Mouse (Mus musculus) hindbrain, embryonic 12.5 days (tissue): Measurements from ENCODE around the gene Map4k1. TPM values are rescaled to one million over a fixed set of nuclear protein-coding genes. Genes with fewer than 3 reads are reported as not detected.
"Not testable (repeated sequence)": the region's sequence is repeated elsewhere in the genome, so short reads cannot be mapped to it uniquely, and the experiment has no call there.

Experiments
- ATAC-seq: fragments of 200-750 bp; cut with Nextera tagmentation; 2 replicates; pipeline ENCODE4 v1.8.0; 2017; ENCODE audit warnings: moderate TSS enrichment; ENCODE audit not compliant: low FRiP score
- H3K27ac ChIP-seq: fragments of 300-500 bp; sonication (generic); 2 replicates; pipeline ENCODE4 v1.5.1; 2016; ENCODE audit warnings: mild to moderate bottlenecking
- H3K27me3 ChIP-seq: fragments of 300-500 bp; sonication (generic); 2 replicates; pipeline ENCODE4 v1.6.1; 2016; ENCODE audit warnings: mild to moderate bottlenecking
- H3K36me3 ChIP-seq: fragments of 300-500 bp; sonication (generic); 2 replicates; pipeline ENCODE4 v1.6.1; 2016; ENCODE audit warnings: mild to moderate bottlenecking
- H3K4me1 ChIP-seq: fragments of 300-500 bp; sonication (generic); 2 replicates; pipeline ENCODE4 v1.6.1; 2016
- H3K4me2 ChIP-seq: fragments of 300-500 bp; sonication (generic); replicated peaks from 2 replicates; pipeline ENCODE4 v1.6.1; 2016; ENCODE audit warnings: mild to moderate bottlenecking
- H3K4me3 ChIP-seq: fragments of 300-500 bp; sonication (generic); 2 replicates; pipeline ENCODE4 v1.5.1; 2016; ENCODE audit warnings: mild to moderate bottlenecking
- H3K9ac ChIP-seq: fragments of 300-500 bp; sonication (generic); 2 replicates; pipeline ENCODE4 v1.6.1; 2016; ENCODE audit warnings: mild to moderate bottlenecking, moderate library complexity
- H3K9me3 ChIP-seq: fragments of 300-500 bp; sonication (generic); replicated peaks from 2 replicates; pipeline ENCODE4 v1.6.1; 2016; ENCODE audit warnings: mild to moderate bottlenecking
- WGBS: fragments of 180-500 bp; shearing (Covaris S2); methylation state at CpG from one replicate; pipeline ENCODE4 v1.1.7; 2016; 5-methylcytosine and 5-hydroxymethylcytosine counted together
- polyA plus RNA-seq: library from polyadenylated mRNA; unstranded; fragments of >200 nt; fragmentation: Nextera tagmentation; extraction: Ambion mirVana; gene quantifications from 2 replicates; pipeline ENCODE4 v1.2.1, GENCODE M21; 2016

Map4k1 gene
- polyA plus RNA-seq, 1 experiment from 2014 or later = 4.9 TPM

DNA sequence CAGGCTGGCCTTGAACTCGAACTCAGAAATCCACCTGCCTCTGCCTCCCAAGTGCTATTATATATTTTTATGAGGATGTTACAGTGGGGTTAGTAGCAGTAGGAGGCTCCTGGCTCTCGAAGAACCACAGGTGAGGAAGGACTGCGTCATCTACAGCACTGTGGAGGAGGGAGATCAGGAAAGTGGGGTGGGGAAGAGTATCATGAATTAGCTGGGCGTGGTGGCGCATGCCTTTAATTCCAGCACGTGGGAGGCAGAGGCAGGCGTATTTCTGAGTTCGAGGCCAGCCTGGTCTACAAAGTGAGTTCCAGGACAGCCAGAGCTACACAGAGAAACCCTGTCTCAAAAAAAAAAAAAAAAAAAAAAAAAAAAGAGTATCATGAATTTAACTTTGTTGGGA is 13.7 kb upstream of the Map4k1 start:
- not testable (repeated sequence) for H3K4me2 ChIP-seq, H3K9me3 ChIP-seq, H3K4me3 ChIP-seq, H3K9ac ChIP-seq, H3K27ac ChIP-seq, H3K27me3 ChIP-seq, H3K4me1 ChIP-seq, ATAC-seq
- H3K36me3 ChIP-seq = peaks cover 24% of the 10 kb centered on the region
- WGBS = 98% methylated on average over 8 of the region's 8 CpGs

DNA sequence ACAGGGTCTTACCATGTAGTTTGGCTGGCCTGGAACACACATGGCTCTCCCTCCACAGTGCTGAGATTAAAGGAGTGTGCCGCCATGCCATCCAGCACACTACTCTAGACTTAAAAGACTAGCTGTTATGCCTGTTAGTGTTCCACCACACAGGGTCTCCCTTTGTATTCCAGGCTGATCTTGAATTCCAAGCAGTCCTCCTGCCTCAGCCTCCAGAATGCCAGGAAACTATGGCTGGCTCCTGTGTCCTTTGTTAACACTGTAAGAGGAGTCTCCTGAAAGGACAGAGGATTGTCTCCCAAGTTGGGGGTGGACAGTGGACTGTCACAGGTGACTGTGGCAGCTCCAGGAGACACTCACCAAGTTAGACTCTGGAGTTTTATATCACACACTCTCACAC is 12.6 kb upstream of the Map4k1 start:
- Histone ChIP-seq H3K4me3 (no peak overlapping the region), H3K27ac (no peak overlapping the region), H3K4me1 (no peaks in the 10 kb centered on the region), H3K4me2 (no peak overlapping the region), H3K9me3 (no peaks in the 10 kb centered on the region), H3K27me3 (no peaks in the 10 kb centered on the region), H3K36me3 (peaks cover 36% of the 10 kb centered on the region), H3K9ac (no peak overlapping the region)
- WGBS = 84% methylated on average over 1 of the region's 1 CpGs
- no peak for ATAC-seq

DNA sequence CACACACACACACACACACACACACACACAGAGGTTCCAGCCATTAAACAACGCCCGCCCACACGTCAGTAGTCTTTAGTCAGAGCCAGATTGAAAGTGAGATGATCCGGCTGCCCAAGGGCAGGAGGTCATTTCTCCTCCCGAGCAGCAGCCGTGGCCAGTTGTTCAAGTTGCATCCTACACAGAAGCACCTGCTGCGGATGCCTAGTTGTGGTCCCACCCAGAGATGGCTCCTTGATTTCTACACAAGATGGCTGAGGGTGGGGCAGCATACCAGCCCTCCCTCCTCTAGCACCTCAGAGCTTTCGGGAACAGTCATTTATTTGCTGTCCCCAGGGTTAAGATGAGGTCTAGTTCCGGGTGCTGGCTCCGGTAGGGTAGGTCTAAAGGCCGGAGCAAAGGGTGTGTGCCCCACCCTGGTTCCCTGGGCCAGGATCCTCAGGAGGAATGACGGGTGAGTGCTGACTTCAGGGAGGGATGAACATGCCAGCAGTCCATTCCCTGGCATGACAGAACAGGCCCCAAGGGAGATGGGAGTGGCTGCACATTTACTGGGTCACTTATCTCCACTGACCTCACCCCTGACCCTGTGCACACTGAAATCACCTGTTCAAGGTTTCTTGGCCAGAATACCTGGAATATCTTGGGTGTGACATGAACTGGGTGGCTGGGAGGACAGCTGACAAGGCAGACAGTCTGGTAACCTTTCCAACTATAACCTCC is 12.0 kb upstream of the Map4k1 start:
- Histone ChIP-seq H3K27me3 (no peaks in the 10 kb centered on the region), H3K4me1 (no peaks in the 10 kb centered on the region), H3K9me3 (no peaks in the 10 kb centered on the region), H3K27ac (no peak overlapping the region), H3K4me2 (no peak overlapping the region), H3K9ac (no peak overlapping the region), H3K4me3 (no peak overlapping the region), H3K36me3 (peaks cover 41% of the 10 kb centered on the region)
- no peak for ATAC-seq
- 74% methylated on average over 12 of the region's 12 CpGs for WGBS

DNA sequence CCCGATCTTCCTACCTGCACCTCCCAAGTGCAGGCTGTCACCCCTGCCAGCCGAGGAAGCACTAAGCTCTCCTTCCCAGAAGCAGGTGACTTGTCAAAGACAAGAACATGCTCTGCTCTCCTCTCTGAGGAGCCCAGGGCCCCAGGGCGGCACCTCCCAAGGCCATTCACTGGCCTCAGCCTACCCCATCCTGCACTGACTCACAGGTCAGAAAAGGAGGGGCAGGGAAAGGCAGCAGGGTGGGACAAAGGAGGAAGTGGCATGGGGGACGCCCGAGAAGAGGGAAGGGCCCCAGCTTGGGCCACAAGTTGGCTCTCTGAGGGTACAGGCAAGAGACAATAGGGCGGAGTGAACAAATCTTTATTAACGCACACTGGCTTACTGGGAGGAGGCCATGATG is 10.8 kb upstream of the Map4k1 start:
- ATAC-seq = no peak
- no peak overlapping the region for H3K4me2 ChIP-seq
- H3K9me3 ChIP-seq = no peaks in the 10 kb centered on the region
- H3K27ac ChIP-seq = no peak overlapping the region
- 93% methylated on average over 7 of the region's 7 CpGs for WGBS
- no peaks in the 10 kb centered on the region for H3K4me1 ChIP-seq
- H3K27me3 ChIP-seq = no peaks in the 10 kb centered on the region
- H3K9ac ChIP-seq = no peak overlapping the region
- H3K4me3 ChIP-seq = no peak overlapping the region
- peaks cover 45% of the 10 kb centered on the region for H3K36me3 ChIP-seq

DNA sequence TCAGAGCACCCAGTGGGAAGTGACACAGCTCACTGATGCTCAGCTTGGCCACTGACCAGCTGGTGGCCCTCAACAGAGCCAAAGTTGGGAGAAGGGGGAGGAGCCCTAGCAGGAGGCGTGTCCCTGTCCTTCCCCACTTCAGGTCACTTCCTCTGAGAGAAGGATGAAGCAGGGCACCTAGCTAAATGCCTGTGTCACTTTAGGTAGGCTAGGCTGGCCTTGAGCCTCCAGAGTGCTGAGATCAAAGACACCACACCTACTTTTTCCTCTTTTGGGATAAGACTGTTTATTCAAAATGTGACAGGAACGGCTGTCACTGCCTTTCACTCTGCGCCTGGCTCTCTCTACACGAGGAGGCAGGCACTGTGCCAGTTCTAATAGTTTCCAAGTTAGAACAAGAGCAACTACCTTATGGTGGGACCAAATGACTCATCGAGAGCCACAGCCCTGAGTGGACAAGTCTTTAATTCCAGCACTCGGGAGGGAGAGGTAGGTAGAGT is 10.0 kb upstream of the Map4k1 start:
- 91% methylated on average over 6 of the region's 6 CpGs for WGBS
- Histone ChIP-seq H3K4me2 (no peak overlapping the region), H3K9ac (no peak overlapping the region), H3K4me1 (no peaks in the 10 kb centered on the region), H3K27ac (no peak overlapping the region), H3K9me3 (no peaks in the 10 kb centered on the region), H3K27me3 (no peaks in the 10 kb centered on the region), H3K36me3 (peaks cover 53% of the 10 kb centered on the region), H3K4me3 (no peak overlapping the region)
- ATAC-seq = no peak

DNA sequence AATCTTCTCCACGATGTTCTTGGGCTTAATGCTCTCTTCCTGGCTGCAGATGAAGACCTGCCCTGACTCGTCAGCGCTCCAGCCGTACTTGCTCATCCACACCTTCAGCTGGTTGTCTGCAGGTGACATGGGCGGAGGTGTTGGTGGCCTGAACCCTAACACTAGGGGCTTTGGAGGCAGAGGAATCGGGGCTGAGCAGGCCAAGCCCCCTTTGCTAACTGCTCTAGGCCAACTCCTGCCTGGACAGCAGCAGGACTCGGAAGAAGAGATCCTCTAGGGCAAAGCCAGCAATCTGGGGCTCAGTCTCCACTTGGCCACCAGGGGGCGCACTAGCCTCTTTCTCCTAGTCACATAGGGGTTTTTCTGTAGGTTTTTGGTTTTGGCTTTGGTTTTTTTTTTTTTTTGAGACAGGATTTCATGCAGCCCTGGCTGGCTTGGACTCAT is 9.3 kb upstream of the Map4k1 start:
- Histone ChIP-seq H3K36me3 (peaks cover 61% of the 10 kb centered on the region), H3K4me1 (no peaks in the 10 kb centered on the region), H3K27me3 (no peaks in the 10 kb centered on the region), H3K27ac (no peak overlapping the region), H3K9ac (no peak overlapping the region), H3K4me2 (no peak overlapping the region), H3K9me3 (no peaks in the 10 kb centered on the region), H3K4me3 (no peak overlapping the region)
- WGBS = 72% methylated on average over 8 of the region's 8 CpGs
- 0 out of 2 replicates have a peak, but pooled peaks have one; percentile 27 for ATAC-seq

DNA sequence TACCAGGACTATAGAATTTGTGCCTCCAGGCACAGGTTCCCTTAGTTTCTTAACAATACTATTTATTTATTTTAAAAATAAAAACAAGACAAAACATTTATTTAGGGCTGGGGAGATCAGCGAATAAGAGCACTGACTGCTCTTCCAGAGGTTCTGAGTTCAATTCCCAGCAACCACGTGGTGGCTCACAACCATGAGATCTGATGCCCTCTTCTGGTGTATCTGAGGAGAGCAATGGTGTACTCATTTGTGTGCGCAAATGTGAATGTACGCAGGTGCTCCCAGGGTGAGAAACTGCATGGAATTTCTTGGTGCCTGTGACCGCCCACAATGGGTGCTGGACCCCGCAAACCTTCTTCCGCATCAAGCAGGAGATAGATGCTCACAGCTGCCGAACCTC is 8.8 kb upstream of the Map4k1 start:
- H3K4me2 ChIP-seq = no peak overlapping the region
- WGBS = 83% methylated on average over 8 of the region's 8 CpGs
- no peak for ATAC-seq

DNA sequence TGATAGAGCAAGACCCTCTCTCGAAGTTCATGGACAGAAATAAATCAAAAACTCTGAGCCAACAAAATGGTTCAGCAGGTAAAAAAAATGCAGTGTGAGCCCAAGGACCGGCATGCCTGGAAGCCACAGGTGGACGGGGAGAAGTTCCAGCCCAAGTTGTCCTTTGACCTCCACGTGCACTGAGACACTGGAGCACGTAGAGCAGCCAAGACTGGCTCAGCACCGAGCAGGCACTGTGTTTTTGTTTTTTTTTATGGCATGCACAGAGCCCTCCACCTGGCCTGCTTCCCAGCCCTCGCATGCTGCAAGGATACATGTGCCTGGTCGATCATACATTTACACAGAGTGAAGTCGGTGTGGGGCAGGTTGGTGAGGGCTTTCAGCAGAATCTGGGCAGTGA is 4.3 kb upstream of the Map4k1 start:
- Histone ChIP-seq H3K27me3 (no peaks in the 10 kb centered on the region), H3K4me2 (no peak overlapping the region), H3K9ac (no peak overlapping the region), H3K9me3 (no peaks in the 10 kb centered on the region), H3K4me1 (peaks cover 10% of the 10 kb centered on the region), H3K36me3 (peaks cover 59% of the 10 kb centered on the region), H3K4me3 (no peak overlapping the region), H3K27ac (no peak overlapping the region)
- no peak for ATAC-seq
- WGBS = 96% methylated on average over 9 of the region's 9 CpGs

More for the DNA sequence above, 8.8 kb upstream of the Map4k1 start:
- H3K4me1 ChIP-seq = no peaks in the 10 kb centered on the region
- H3K4me3 ChIP-seq = no peak overlapping the region
- no peaks in the 10 kb centered on the region for H3K27me3 ChIP-seq
- no peak overlapping the region for H3K27ac ChIP-seq
- no peaks in the 10 kb centered on the region for H3K9me3 ChIP-seq
- H3K36me3 ChIP-seq = peaks cover 65% of the 10 kb centered on the region
- no peak overlapping the region for H3K9ac ChIP-seq

DNA sequence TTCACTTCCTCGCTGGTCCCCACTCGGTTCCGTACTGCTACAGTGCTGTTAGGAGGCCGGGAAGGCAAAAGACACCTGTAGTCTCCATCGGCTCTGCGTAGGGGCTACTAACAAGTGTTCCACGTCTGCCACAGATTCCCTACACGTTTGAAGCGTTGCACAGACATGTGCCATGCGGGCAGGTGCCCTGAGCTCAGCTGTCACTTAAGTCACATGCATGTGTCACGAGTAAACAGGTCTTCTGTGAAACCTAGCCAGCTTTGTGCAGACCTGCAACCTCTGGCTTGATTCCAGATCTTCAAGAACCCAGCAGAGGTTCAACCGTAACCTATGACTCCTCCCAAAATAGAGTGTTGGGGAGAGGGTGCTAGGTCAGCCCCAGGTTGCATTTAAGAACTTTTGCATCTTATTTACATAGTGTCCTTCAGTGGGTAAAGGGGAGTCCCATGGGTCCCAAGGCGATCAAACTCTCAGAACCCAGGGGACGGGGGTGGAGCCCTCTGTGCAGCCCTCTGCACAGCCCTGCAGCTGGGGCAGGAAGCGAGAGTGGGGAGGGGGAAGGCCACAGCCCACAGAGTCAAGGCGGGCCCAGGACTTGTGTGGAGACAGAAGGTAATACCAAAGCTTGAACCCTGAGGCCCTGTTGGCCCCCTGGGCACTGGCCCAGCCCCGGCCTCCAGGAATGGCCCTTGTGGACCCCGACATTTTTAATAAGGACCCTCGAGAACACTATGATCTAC is 594 bp downstream of the Map4k1 start:
- ATAC-seq = peak; percentile 78
- Histone ChIP-seq H3K9ac (peak overlapping the region; percentile 67), H3K36me3 (peaks cover 21% of the 10 kb centered on the region), H3K4me1 (peaks cover 14% of the 10 kb centered on the region), H3K27ac (peak overlapping the region; percentile 68; the same call in 1 of the 2 replicates), H3K4me3 (peak overlapping the region; percentile 77), H3K9me3 (no peaks in the 10 kb centered on the region), H3K27me3 (no peaks in the 10 kb centered on the region), H3K4me2 (peak overlapping the region; percentile 85)
- 15% methylated on average over 19 of the region's 19 CpGs for WGBS

DNA sequence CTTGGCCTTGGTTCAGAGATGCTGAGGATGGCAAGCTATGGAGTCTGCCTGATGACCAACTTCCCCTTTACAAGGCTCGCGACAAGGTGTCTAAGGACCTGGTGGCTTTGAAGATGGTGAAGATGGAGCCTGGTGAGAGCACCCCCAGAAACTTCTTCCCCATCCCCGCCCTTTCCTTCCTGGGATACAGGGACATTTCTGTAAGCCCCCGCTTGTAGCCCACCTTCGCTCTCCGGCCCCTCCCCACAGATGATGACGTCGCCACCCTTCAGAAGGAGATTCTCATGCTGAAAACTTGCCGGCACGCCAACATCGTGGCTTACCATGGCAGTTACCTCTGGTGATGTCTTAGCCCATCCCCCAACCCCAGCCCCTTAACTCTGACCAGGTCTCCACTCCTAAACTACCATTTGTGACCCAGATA is 1.3 kb downstream of the Map4k1 start:
- H3K27ac ChIP-seq = no peak overlapping the region
- no peaks in the 10 kb centered on the region for H3K9me3 ChIP-seq
- no peak for ATAC-seq
- peaks cover 14% of the 10 kb centered on the region for H3K4me1 ChIP-seq
- 0 out of 2 replicates have a peak overlapping the region, but pooled peaks have one; percentile 77 for H3K4me3 ChIP-seq
- WGBS = 81% methylated on average over 11 of the region's 11 CpGs
- no peaks in the 10 kb centered on the region for H3K27me3 ChIP-seq
- no peak overlapping the region for H3K9ac ChIP-seq
- H3K36me3 ChIP-seq = peaks cover 14% of the 10 kb centered on the region
- peak overlapping the region; percentile 85; the same call in 1 of the 2 replicates for H3K4me2 ChIP-seq

DNA sequence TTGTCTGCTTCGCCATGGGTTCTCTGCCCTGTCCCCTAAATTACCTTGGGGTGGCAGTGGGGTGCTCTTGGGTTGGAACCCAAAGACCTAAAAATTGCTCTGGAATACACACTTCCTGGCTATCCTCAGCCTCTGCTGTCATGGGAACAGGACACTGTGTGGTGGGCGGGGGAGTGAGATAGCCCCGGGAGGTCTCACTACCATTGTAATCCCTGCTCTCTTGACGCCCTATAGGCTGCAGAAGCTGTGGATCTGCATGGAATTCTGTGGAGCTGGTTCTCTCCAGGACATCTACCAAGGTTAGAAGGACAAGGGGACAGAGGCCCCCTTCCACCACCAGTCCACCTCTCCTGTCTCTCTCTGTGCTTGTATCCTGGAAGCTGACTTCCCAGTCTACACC is 2.0 kb downstream of the Map4k1 start:
- Histone ChIP-seq H3K4me2 (no peak overlapping the region), H3K36me3 (peaks cover 7% of the 10 kb centered on the region), H3K9ac (peak overlapping the region; percentile 20; the same call in 1 of the 2 replicates), H3K9me3 (no peaks in the 10 kb centered on the region), H3K4me3 (no peak overlapping the region), H3K27me3 (no peaks in the 10 kb centered on the region), H3K4me1 (peaks cover 14% of the 10 kb centered on the region), H3K27ac (no peak overlapping the region)
- WGBS = 71% methylated on average over 4 of the region's 4 CpGs
- no peak for ATAC-seq

DNA sequence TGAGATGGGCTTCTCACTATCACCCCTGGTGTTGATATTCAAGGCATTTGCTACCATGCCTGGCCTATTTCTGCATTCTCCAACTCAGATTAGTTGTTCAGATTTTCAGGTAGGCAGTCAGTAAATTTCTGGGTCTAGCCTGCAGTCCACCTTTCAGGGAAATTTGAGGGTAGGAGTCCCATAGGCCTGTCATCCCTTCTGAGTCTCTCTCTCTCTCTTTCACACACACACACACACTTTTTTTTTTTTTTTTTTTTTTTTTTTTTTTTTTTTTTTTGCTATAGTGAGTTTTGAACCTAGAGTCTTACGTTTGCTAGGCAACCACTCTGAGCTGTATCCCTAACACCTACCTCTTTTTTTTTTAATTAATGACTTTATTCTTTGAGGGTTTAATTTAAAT is 2.6 kb downstream of the Map4k1 start:
- 89% methylated on average over 1 of the region's 1 CpGs for WGBS
- H3K4me3 ChIP-seq = no peak overlapping the region
- no peaks in the 10 kb centered on the region for H3K27me3 ChIP-seq
- no peak overlapping the region for H3K9ac ChIP-seq
- H3K4me1 ChIP-seq = peaks cover 14% of the 10 kb centered on the region
- no peak overlapping the region for H3K27ac ChIP-seq
- H3K9me3 ChIP-seq = no peaks in the 10 kb centered on the region
- ATAC-seq = no peak
- no peak overlapping the region for H3K4me2 ChIP-seq
- H3K36me3 ChIP-seq = peaks cover under 1% of the 10 kb centered on the region
